Mouse (Mus musculus): ENCODE results near the gene S100a3.

DNA sequence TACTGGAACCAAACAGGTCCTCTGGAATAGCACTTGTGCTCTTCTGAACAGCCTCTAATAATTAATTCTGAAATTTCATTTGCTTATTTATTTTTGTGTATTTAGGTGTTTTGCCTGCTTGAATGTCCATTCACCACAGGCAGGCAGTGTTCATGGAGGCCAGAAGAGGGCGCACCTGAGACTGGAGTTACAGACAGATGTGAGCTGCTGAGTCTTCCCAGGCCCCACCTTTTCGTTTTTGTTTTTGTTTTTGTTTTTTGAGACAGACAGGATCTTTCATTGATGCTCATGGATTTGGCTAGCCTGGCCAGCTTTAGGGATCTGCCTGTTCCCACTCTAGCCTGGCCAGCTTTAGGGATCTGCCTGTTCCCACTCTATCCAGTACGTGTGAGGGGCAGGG is 83.8 kb downstream of the S100a3 start:
- TF ChIP-seq CTCF (IDR thresholded peaks at IDR 0.05; ENCODE audit: low read depth) (peak; percentile 70), EP300 (IDR thresholded peaks at IDR 0.05; ENCODE audit: low read depth) (no peak)

All from liver, postnatal 0 days (tissue).